Mouse (Mus musculus): ENCODE measurements at regions not wholly inside any gene's neighbourhood (a gene's known extent, or its start where the extent isn't known, plus 50 kb on each side); places are given as distances from the start of the nearest gene placed in this dataset.

DNA sequence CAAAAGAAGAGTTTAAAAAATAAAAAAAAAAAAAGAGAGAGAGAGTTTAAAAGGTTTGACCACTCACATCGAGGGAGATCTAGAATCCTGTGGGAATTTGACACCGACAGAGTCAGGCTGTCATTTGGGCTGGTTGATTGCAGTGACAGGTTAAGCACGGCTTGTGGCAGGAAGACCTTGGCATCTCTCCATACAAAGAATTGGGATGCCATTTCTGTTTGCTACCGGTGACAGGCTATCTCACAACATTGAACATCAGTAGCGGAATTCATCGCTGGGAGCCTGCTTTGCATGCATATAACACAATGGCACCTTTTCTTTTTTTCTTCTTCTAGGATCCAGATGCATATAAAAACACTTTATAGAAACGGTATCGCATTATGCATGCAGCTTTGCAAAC lies 53.7 kb upstream of the Gm26657 start:
- intact Hi-C loops (cut with DNase I), result loop anchor here (10.0 kb wide), 1 partner anchor 191 kb away; no protein-coding TSS in a partner anchor
- no peak for TF ChIP-seq CTCF (IDR thresholded peaks at IDR 0.05)
- H3K4me3 ChIP-seq, result no peak overlapping the region
- DNase-seq, result no peak
- H3K27ac ChIP-seq, result no peak overlapping the region

DNA sequence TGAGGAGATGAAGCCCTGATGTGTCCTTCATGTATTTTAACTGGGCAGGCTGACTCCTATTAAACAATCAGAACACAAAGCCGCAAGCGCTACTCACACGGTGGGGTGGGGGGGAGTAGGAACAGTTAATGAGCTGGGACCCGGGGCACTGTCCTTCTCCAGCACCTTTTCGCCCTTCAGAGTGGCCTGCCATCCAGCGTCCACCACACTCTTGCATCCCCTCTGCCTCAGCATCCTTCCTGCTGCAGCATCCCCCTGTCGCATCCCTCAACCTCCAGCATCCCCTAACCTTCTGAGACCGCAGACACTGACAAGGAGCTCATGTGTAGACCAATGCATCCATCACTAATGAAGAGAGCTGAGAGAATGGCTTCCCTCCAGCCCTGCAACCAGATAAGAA lies 54.2 kb upstream of the Gm26657 start:
- DNase-seq, result no peak
- no peak for TF ChIP-seq CTCF (IDR thresholded peaks at IDR 0.05)
- H3K27ac ChIP-seq, result no peak overlapping the region
- intact Hi-C loops (cut with DNase I), result loop anchor here (1.0 to 10.0 kb wide), 2 partner anchors 191 to 1170 kb away; no protein-coding TSS in a partner anchor
- H3K4me3 ChIP-seq, result no peak overlapping the region

DNA sequence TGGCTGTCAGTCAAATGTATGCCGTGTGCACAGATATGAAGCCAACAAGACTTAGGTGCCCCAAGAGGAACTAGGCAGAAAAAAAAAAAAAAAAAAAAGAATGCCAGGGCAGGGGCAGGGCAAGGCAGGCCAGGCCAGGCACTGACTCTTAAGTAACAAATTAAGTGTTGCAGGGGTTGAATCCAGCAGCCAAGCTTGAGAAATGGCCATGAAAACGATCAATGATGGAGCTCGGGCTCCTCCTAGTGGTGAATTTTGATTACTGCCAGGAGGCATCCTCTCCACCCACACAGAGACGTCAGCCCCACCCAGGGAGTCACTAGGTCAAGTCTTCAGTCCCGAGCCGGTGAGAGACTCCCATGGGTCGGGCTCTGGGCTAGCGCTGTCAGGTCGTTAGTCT lies 54.7 kb upstream of the Gm26657 start:
- Histone ChIP-seq H3K27ac (no peak overlapping the region), H3K4me3 (no peak overlapping the region)
- TF ChIP-seq CTCF (IDR thresholded peaks at IDR 0.05), result peak; percentile 87
- intact Hi-C loops (cut with DNase I), result loop anchor here (1.0 to 10.0 kb wide), 2 partner anchors 190 to 1170 kb away; no protein-coding TSS in a partner anchor
- DNase-seq, result peak; percentile 84

DNA sequence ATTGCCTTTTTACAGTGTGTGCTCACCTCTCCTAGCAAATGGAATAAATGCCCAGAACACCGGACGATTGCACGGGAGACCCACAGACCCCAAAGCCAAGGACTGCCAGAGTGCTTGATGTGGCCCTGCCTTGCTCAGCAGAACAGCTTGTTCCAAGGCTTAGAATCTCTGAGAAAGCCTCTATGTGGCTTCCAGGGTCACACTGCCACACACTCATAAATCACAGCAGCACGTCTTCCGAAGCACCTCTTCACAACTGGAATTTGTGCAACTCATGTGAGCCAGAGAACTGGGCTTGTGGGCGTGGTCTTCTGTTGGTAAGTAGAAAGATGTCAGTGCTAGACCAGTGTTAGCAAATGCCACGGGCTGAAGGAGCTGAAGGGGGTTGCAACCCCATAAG lies 55.8 kb upstream of the Gm26657 start:
- no peak overlapping the region for H3K27ac ChIP-seq
- intact Hi-C loops (cut with DNase I), result loop anchor here (10.0 kb wide), 1 partner anchor 189 kb away; no protein-coding TSS in a partner anchor
- no peak overlapping the region for H3K4me3 ChIP-seq
- TF ChIP-seq CTCF (IDR thresholded peaks at IDR 0.05), result no peak
- DNase-seq, result no peak

GRCm38 (mm10) chr4:56681121-56681520 lies 58.7 kb upstream of the Gm26657 start:
- Histone ChIP-seq H3K4me3 (no peak overlapping the region), H3K27ac (no peak overlapping the region)
- TF ChIP-seq CTCF (IDR thresholded peaks at IDR 0.05), result no peak
- intact Hi-C loops (cut with DNase I), result loop anchor here (10.0 kb wide), 1 partner anchor 186 kb away; no protein-coding TSS in a partner anchor
- no peak for DNase-seq

DNA sequence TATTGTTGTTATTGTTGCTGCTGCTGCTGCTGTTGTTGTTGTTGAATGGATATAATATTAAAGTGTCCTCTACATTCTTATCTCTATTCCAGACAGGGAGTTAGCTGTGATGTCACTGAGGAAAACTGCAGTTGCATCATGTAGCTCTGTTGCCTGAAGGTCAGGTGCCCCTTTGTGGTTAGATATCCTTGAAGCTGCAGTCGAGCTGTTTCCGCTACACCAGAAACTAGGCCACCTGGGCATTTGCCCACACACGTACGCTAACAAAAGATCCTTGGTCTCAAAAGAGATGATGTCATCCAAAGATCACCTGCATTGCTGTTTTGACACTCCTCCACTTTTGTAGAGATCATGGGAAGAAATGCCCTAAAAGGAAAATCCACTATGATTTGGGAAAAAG lies 66.0 kb upstream of the Gm26657 start:
- no peak for TF ChIP-seq CTCF (IDR thresholded peaks at IDR 0.05)
- Histone ChIP-seq H3K4me3 (no peak overlapping the region), H3K27ac (no peak overlapping the region)
- intact Hi-C loops (cut with DNase I), result no loop called here
- no peak for DNase-seq

- TF ChIP-seq CTCF (IDR thresholded peaks at IDR 0.05), result no peak
- intact Hi-C loops (cut with DNase I), result no loop called here
Observed at GRCm38 (mm10) chr4:56664921-56665320, 74.9 kb upstream of the Gm26657 start.

DNA sequence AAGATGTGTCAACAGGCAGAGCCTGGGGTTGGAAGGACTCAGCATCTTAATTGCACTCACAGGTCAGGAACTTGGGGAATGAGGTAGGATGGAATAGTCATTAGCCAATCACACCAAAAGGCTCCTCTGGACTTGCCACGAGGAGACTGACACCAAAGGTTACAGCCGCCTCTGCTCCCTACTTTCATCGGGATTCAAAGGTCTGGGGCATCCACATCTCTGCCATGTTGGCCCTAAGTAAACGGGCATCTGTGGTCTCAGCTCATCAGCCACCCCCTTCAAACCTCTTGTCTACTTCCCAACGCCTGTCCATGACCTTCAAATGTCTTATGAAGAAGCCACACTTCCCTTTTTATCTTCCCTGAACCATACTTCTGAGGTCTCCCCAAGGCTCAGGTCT lies 78.1 kb upstream of the Gm26657 start:
- no peak for TF ChIP-seq CTCF (IDR thresholded peaks at IDR 0.05)
- no peak for DNase-seq
- intact Hi-C loops (cut with DNase I), result no loop called here

More at GRCm38 (mm10) chr4:56664921-56665320, 74.9 kb upstream of the Gm26657 start:
- no peak overlapping the region for H3K4me3 ChIP-seq
- no peak overlapping the region for H3K27ac ChIP-seq
- no peak for DNase-seq

GRCm38 (mm10) chr4:56657046-56657445 lies 82.8 kb upstream of the Gm26657 start:
- intact Hi-C loops (cut with DNase I), result no loop called here
- Histone ChIP-seq H3K4me3 (no peak overlapping the region), H3K27ac (no peak overlapping the region)
- TF ChIP-seq CTCF (IDR thresholded peaks at IDR 0.05), result no peak
- DNase-seq, result no peak

More for the DNA sequence above, 78.1 kb upstream of the Gm26657 start:
- Histone ChIP-seq H3K27ac (0 out of 2 replicates have a peak overlapping the region, but pooled peaks have one; percentile 38), H3K4me3 (no peak overlapping the region)

GRCm38 (mm10) chr4:56654327-56654726 lies 85.5 kb upstream of the Gm26657 start:
- TF ChIP-seq CTCF (IDR thresholded peaks at IDR 0.05), result no peak
- intact Hi-C loops (cut with DNase I), result no loop called here
- Histone ChIP-seq H3K27ac (peak overlapping the region; percentile 24; the same call in 1 of the 2 replicates), H3K4me3 (no peak overlapping the region)
- peak; percentile 32 for DNase-seq

- TF ChIP-seq CTCF (IDR thresholded peaks at IDR 0.05), result no peak
- H3K4me3 ChIP-seq, result no peak overlapping the region
- intact Hi-C loops (cut with DNase I), result no loop called here
- peak overlapping the region; percentile 35 for H3K27ac ChIP-seq
- no peak for DNase-seq
Observed at GRCm38 (mm10) chr4:56652819-56653218, 87.1 kb upstream of the Gm26657 start.

GRCm38 (mm10) chr4:56649731-56650130 lies 90.1 kb upstream of the Gm26657 start:
- Histone ChIP-seq H3K27ac (no peak overlapping the region), H3K4me3 (no peak overlapping the region)
- no peak for DNase-seq
- intact Hi-C loops (cut with DNase I), result no loop called here
- TF ChIP-seq CTCF (IDR thresholded peaks at IDR 0.05), result no peak

DNA sequence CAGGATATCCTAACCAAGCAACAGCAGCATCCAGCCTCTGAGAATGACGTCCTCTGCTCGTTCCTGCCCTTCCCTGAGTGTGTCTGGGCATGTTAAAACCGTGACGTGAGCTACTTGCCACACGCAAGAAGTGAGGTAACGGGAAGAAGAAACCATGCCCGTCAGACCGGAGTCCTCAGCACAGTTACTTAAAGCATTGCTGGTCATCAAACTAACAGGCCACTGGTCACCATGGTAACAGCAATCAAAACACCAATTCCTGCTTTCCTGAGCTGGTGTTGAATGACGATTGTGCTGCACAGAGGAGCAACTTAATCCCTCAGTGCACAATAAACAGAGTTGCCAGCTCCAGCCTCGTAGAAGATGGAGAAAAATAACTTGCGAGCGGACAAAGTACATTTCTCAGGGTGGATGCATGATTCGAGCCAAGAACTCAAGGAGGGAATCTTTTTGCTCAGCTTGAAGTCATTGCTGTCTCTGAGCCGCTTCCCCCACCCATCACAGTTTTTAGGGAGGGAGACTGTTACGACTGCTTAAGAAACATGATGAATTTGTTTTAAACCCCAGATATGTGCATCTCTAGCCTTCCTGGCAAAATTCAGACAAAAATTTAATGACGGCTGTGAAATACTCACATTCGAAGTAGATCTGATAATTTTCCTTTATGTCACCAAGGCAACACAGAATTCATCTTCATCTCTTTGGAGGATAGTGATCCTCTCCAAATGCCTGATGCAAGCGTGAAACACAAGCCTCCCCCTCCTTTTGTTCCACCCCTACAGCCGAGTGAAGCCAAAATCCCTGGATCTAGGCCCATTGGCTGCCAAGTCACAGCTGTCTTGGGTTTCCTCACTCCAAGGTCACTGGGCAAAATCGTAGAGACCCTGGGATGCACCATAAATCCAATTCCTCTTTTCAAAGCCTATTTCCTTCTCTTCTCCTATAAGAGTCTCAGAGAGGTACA lies 95.6 kb upstream of the Gm26657 start:
- intact Hi-C loops (cut with DNase I), result no loop called here
- Histone ChIP-seq H3K4me3 (peak overlapping the region; percentile 36), H3K27ac (peak overlapping the region; percentile 62)
- DNase-seq, result peak; percentile 67
- TF ChIP-seq CTCF (IDR thresholded peaks at IDR 0.05), result no peak
